Mouse (Mus musculus): ENCODE measurements around the gene Mreg. TPM values are rescaled to one million over a fixed set of nuclear protein-coding genes. Genes with fewer than 3 reads are reported as not detected.

Mreg gene
- total RNA-seq, 1 experiment from 2014 or later: 0.57 TPM

- no peak for ATAC-seq (replicated peaks; ENCODE audit: insufficient number of reproducible peaks, low FRiP score, low TSS enrichment, poor library complexity, severe bottlenecking)
Measured at GRCm38 (mm10) chr1:72202068-72202467, 10.0 kb downstream of the Mreg start.

- ATAC-seq (replicated peaks; ENCODE audit: insufficient number of reproducible peaks, low FRiP score, low TSS enrichment, poor library complexity, severe bottlenecking): no peak
Measured at GRCm38 (mm10) chr1:72201126-72201525, 11.0 kb downstream of the Mreg start.

GRCm38 (mm10) chr1:72198142-72198806, 13.8 kb downstream of the Mreg start:
- no peak for ATAC-seq (replicated peaks; ENCODE audit: insufficient number of reproducible peaks, low FRiP score, low TSS enrichment, poor library complexity, severe bottlenecking)

- ATAC-seq (replicated peaks; ENCODE audit: insufficient number of reproducible peaks, low FRiP score, low TSS enrichment, poor library complexity, severe bottlenecking): no peak
Measured at GRCm38 (mm10) chr1:72196626-72197359, 15.3 kb downstream of the Mreg start.

- ATAC-seq (replicated peaks; ENCODE audit: insufficient number of reproducible peaks, low FRiP score, low TSS enrichment, poor library complexity, severe bottlenecking): no peak
Measured at GRCm38 (mm10) chr1:72196123-72196522, 16.0 kb downstream of the Mreg start.

- no peak for ATAC-seq (replicated peaks; ENCODE audit: insufficient number of reproducible peaks, low FRiP score, low TSS enrichment, poor library complexity, severe bottlenecking)
Measured at GRCm38 (mm10) chr1:72191449-72191848, 20.7 kb downstream of the Mreg start.

- ATAC-seq (replicated peaks; ENCODE audit: insufficient number of reproducible peaks, low FRiP score, low TSS enrichment, poor library complexity, severe bottlenecking): no peak
Measured at GRCm38 (mm10) chr1:72188142-72188738, 23.9 kb downstream of the Mreg start.

- no peak for ATAC-seq (replicated peaks; ENCODE audit: insufficient number of reproducible peaks, low FRiP score, low TSS enrichment, poor library complexity, severe bottlenecking)
Measured at GRCm38 (mm10) chr1:72187486-72187885, 24.6 kb downstream of the Mreg start.

- no peak for ATAC-seq (replicated peaks; ENCODE audit: insufficient number of reproducible peaks, low FRiP score, low TSS enrichment, poor library complexity, severe bottlenecking)
Measured at GRCm38 (mm10) chr1:72186151-72186550, 26.0 kb downstream of the Mreg start.

- ATAC-seq (replicated peaks; ENCODE audit: insufficient number of reproducible peaks, low FRiP score, low TSS enrichment, poor library complexity, severe bottlenecking): no peak
Measured at GRCm38 (mm10) chr1:72183554-72183953, 28.6 kb downstream of the Mreg start.

GRCm38 (mm10) chr1:72182930-72183499, 29.1 kb downstream of the Mreg start:
- no peak for ATAC-seq (replicated peaks; ENCODE audit: insufficient number of reproducible peaks, low FRiP score, low TSS enrichment, poor library complexity, severe bottlenecking)

GRCm38 (mm10) chr1:72179947-72180346, 32.2 kb downstream of the Mreg start:
- no peak for ATAC-seq (replicated peaks; ENCODE audit: insufficient number of reproducible peaks, low FRiP score, low TSS enrichment, poor library complexity, severe bottlenecking)

GRCm38 (mm10) chr1:72176239-72176638, 35.9 kb downstream of the Mreg start:
- ATAC-seq (replicated peaks; ENCODE audit: insufficient number of reproducible peaks, low FRiP score, low TSS enrichment, poor library complexity, severe bottlenecking): no peak

- no peak for ATAC-seq (replicated peaks; ENCODE audit: insufficient number of reproducible peaks, low FRiP score, low TSS enrichment, poor library complexity, severe bottlenecking)
Measured at GRCm38 (mm10) chr1:72174183-72174582, 37.9 kb downstream of the Mreg start.

- ATAC-seq (replicated peaks; ENCODE audit: insufficient number of reproducible peaks, low FRiP score, low TSS enrichment, poor library complexity, severe bottlenecking): no peak
Measured at GRCm38 (mm10) chr1:72173402-72174051, 38.6 kb downstream of the Mreg start.

- no peak for ATAC-seq (replicated peaks; ENCODE audit: insufficient number of reproducible peaks, low FRiP score, low TSS enrichment, poor library complexity, severe bottlenecking)
Measured at GRCm38 (mm10) chr1:72172788-72173187, 39.3 kb downstream of the Mreg start.

GRCm38 (mm10) chr1:72171001-72171860, 40.9 kb downstream of the Mreg start:
- no peak for ATAC-seq (replicated peaks; ENCODE audit: insufficient number of reproducible peaks, low FRiP score, low TSS enrichment, poor library complexity, severe bottlenecking)

GRCm38 (mm10) chr1:72167024-72167423, 45.1 kb downstream of the Mreg start:
- no peak for ATAC-seq (replicated peaks; ENCODE audit: insufficient number of reproducible peaks, low FRiP score, low TSS enrichment, poor library complexity, severe bottlenecking)

Data from monocyte, adult 5-6 weeks (primary cell).